Mouse (Mus musculus): ENCODE results near the gene Amz1. TPM values are rescaled to one million over a fixed set of nuclear protein-coding genes. Genes with fewer than 3 reads are reported as not detected.

Gene Amz1
- total and polyA plus RNA-seq, 3 experiments: 7.5 to 12.4 (median 8.3) TPM

GRCm38 (mm10) chr5:140794753-140795152 lies 70.8 kb downstream of the Amz1 start:
- H3K27ac ChIP-seq (ENCODE audit: insufficient read depth, low read depth): no peak overlapping the region
- no peak overlapping the region for H3K4me2 ChIP-seq (ENCODE audit: insufficient read depth, low read depth, poor library complexity, severe bottlenecking)
- no peak for DNase-seq (ENCODE audit: extremely low read depth)
- no peak overlapping the region for H3K9ac ChIP-seq (ENCODE audit: insufficient read depth, low read depth)
- in situ Hi-C loops (cut with MboI; ENCODE audit: low pct_ligation_motif_present, low pct_unique_long_range_greater_than_20kb, low sequenced_read_pairs) (no loop called here), dilution Hi-C loops (cut with MboI; ENCODE audit: extremely low pct_ligation_motif_present, extremely low pct_unique_long_range_greater_than_20kb, low sequenced_read_pairs) (no loop called here)
- H3K36me3 ChIP-seq (replicated peaks in 1 of 2; ENCODE audit: control insufficient read depth in 1 of 2, insufficient read depth in 1 of 2, low read length in 1 of 2): peaks cover 0 to 3% of the 10 kb centered on the region in 2 experiments
- peaks cover 4% of the 10 kb centered on the region for H3K9me3 ChIP-seq (replicated peaks; ENCODE audit: low read length)
- TF ChIP-seq MAFK (IDR thresholded peaks at IDR 0.05; ENCODE audit: insufficient replicate concordance, low read length) (no peak), IRF4 (IDR thresholded peaks at IDR 0.05; ENCODE audit: low read depth, low read length) (no peak), ZNF384 (IDR thresholded peaks at IDR 0.05; ENCODE audit: low read depth, low read length) (no peak), NRF1 (IDR thresholded peaks at IDR 0.05; ENCODE audit: low read depth, low read length) (no peak), RCOR1 (conservative IDR thresholded peaks at IDR 0.05; ENCODE audit: low read depth, low read length) (no peak), MAX (IDR thresholded peaks at IDR 0.05; ENCODE audit: low read length) (no peak)
- peaks cover 7 to 14% of the 10 kb centered on the region in 2 experiments for H3K4me1 ChIP-seq (ENCODE audit: control insufficient read depth in 1 of 2, insufficient read depth in 2 of 2)
- H3K4me3 ChIP-seq (replicated peaks in 1 of 3; ENCODE audit: low read depth in 2 of 3, low read length in 2 of 3, poor library complexity in 1 of 3): no peak overlapping the region
- H3K27me3 ChIP-seq (replicated peaks): no peaks in the 10 kb centered on the region
- H3K79me2 ChIP-seq (replicated peaks; ENCODE audit: control insufficient read depth, extremely low read depth, insufficient read depth, poor library complexity, severe bottlenecking): no peaks in the 10 kb centered on the region

GRCm38 (mm10) chr5:140795176-140795575 lies 71.2 kb downstream of the Amz1 start:
- H3K79me2 ChIP-seq (replicated peaks; ENCODE audit: control insufficient read depth, extremely low read depth, insufficient read depth, poor library complexity, severe bottlenecking): no peaks in the 10 kb centered on the region
- DNase-seq (ENCODE audit: extremely low read depth): no peak
- in situ Hi-C loops (cut with MboI; ENCODE audit: low pct_ligation_motif_present, low pct_unique_long_range_greater_than_20kb, low sequenced_read_pairs) (no loop called here), dilution Hi-C loops (cut with MboI; ENCODE audit: extremely low pct_ligation_motif_present, extremely low pct_unique_long_range_greater_than_20kb, low sequenced_read_pairs) (no loop called here)
- H3K9me3 ChIP-seq (replicated peaks; ENCODE audit: low read length): peaks cover 4% of the 10 kb centered on the region
- no peaks in the 10 kb centered on the region for H3K27me3 ChIP-seq (replicated peaks)
- H3K27ac ChIP-seq (ENCODE audit: insufficient read depth, low read depth): no peak overlapping the region
- H3K9ac ChIP-seq (ENCODE audit: insufficient read depth, low read depth): no peak overlapping the region
- H3K4me3 ChIP-seq (replicated peaks in 1 of 3; ENCODE audit: low read depth in 2 of 3, low read length in 2 of 3, poor library complexity in 1 of 3): no peak overlapping the region
- peaks cover 0 to 3% of the 10 kb centered on the region in 2 experiments for H3K36me3 ChIP-seq (replicated peaks in 1 of 2; ENCODE audit: control insufficient read depth in 1 of 2, insufficient read depth in 1 of 2, low read length in 1 of 2)
- no peak overlapping the region for H3K4me2 ChIP-seq (ENCODE audit: insufficient read depth, low read depth, poor library complexity, severe bottlenecking)
- peaks cover 8 to 14% of the 10 kb centered on the region in 2 experiments for H3K4me1 ChIP-seq (ENCODE audit: control insufficient read depth in 1 of 2, insufficient read depth in 2 of 2)
- TF ChIP-seq ZKSCAN1 (IDR thresholded peaks at IDR 0.05; ENCODE audit: borderline replicate concordance, low read depth, low read length) (no peak), HCFC1 (IDR thresholded peaks at IDR 0.05; ENCODE audit: low read depth, low read length) (no peak), JUND (conservative IDR thresholded peaks at IDR 0.05; ENCODE audit: low read depth, low read length) (no peak), MAFK (IDR thresholded peaks at IDR 0.05; ENCODE audit: insufficient replicate concordance, low read length) (no peak), CHD1 (IDR thresholded peaks at IDR 0.05; ENCODE audit: low read depth, low read length) (no peak), MAX (IDR thresholded peaks at IDR 0.05; ENCODE audit: low read length) (no peak), PAX5 (IDR thresholded peaks at IDR 0.05; ENCODE audit: low read length) (no peak)

GRCm38 (mm10) chr5:140796051-140796450 lies 72.1 kb downstream of the Amz1 start:
- peaks cover 15 to 23% of the 10 kb centered on the region in 2 experiments for H3K4me1 ChIP-seq (ENCODE audit: control insufficient read depth in 1 of 2, insufficient read depth in 2 of 2)
- peaks cover 0 to 2% of the 10 kb centered on the region in 2 experiments for H3K36me3 ChIP-seq (replicated peaks in 1 of 2; ENCODE audit: control insufficient read depth in 1 of 2, insufficient read depth in 1 of 2, low read length in 1 of 2)
- dilution Hi-C loops (cut with MboI; ENCODE audit: extremely low pct_ligation_motif_present, extremely low pct_unique_long_range_greater_than_20kb, low sequenced_read_pairs) (no loop called here), in situ Hi-C loops (cut with MboI; ENCODE audit: low pct_ligation_motif_present, low pct_unique_long_range_greater_than_20kb, low sequenced_read_pairs) (no loop called here)
- no peak overlapping the region for H3K27ac ChIP-seq (ENCODE audit: insufficient read depth, low read depth)
- DNase-seq (ENCODE audit: extremely low read depth): no peak
- no peak overlapping the region for H3K9ac ChIP-seq (ENCODE audit: insufficient read depth, low read depth)
- no peak overlapping the region for H3K4me3 ChIP-seq (replicated peaks in 1 of 3; ENCODE audit: low read depth in 2 of 3, low read length in 2 of 3, poor library complexity in 1 of 3)
- TF ChIP-seq E2F4 (IDR thresholded peaks at IDR 0.05; ENCODE audit: insufficient replicate concordance, low read depth, low read length) (no peak), TBP (conservative IDR thresholded peaks at IDR 0.05; ENCODE audit: low read depth, low read length) (no peak), GABPA (IDR thresholded peaks at IDR 0.05; ENCODE audit: insufficient replicate concordance, low read depth, low read length) (no peak), POLR2A (IDR thresholded peaks at IDR 0.05; ENCODE audit: low read depth, low read length) (no peak), JUND (conservative IDR thresholded peaks at IDR 0.05; ENCODE audit: low read depth, low read length) (no peak), MYC (IDR thresholded peaks at IDR 0.05; ENCODE audit: low read depth, low read length) (no peak), RCOR1 (conservative IDR thresholded peaks at IDR 0.05; ENCODE audit: low read depth, low read length) (no peak)
- no peaks in the 10 kb centered on the region for H3K79me2 ChIP-seq (replicated peaks; ENCODE audit: control insufficient read depth, extremely low read depth, insufficient read depth, poor library complexity, severe bottlenecking)
- peaks cover 4% of the 10 kb centered on the region for H3K9me3 ChIP-seq (replicated peaks; ENCODE audit: low read length)
- H3K27me3 ChIP-seq (replicated peaks): no peaks in the 10 kb centered on the region
- H3K4me2 ChIP-seq (ENCODE audit: insufficient read depth, low read depth, poor library complexity, severe bottlenecking): no peak overlapping the region
